Mouse (Mus musculus): ENCODE measurements at regions not wholly inside any gene's neighbourhood (a gene's known extent, or its start where the extent isn't known, plus 50 kb on each side); places are given as distances from the start of the nearest gene placed in this dataset.

DNA sequence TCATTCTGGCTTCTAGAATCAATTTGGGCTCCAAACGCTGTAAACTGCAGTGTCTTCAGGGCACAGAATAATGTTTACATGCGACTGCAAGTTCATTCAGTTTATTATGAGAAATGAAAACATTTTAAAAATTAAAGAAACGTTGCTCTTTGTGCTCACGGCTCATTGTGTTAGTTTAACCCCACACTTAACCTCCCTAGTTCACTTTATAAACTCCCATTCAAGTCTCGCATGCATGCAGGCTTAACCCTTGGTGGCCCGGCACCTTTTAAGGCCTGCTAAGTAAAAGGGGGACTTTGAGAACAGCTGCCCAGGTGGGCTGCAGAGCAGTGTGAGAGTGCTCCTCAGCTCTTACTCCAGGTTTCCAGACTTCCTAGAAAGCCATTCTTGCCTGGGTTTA is 218.3 kb upstream of the Mgmt start:
- DNase-seq (ENCODE audit: low read depth): no peak

- no peak for DNase-seq (ENCODE audit: low read depth)
Measured at GRCm38 (mm10) chr7:136676987-136677545, 217.3 kb upstream of the Mgmt start.

- DNase-seq (ENCODE audit: low read depth): no peak
Measured at GRCm38 (mm10) chr7:136689579-136689978, 204.8 kb upstream of the Mgmt start.

- DNase-seq (ENCODE audit: low read depth): no peak
Measured at GRCm38 (mm10) chr7:136706246-136706645, 188.2 kb upstream of the Mgmt start.

DNA sequence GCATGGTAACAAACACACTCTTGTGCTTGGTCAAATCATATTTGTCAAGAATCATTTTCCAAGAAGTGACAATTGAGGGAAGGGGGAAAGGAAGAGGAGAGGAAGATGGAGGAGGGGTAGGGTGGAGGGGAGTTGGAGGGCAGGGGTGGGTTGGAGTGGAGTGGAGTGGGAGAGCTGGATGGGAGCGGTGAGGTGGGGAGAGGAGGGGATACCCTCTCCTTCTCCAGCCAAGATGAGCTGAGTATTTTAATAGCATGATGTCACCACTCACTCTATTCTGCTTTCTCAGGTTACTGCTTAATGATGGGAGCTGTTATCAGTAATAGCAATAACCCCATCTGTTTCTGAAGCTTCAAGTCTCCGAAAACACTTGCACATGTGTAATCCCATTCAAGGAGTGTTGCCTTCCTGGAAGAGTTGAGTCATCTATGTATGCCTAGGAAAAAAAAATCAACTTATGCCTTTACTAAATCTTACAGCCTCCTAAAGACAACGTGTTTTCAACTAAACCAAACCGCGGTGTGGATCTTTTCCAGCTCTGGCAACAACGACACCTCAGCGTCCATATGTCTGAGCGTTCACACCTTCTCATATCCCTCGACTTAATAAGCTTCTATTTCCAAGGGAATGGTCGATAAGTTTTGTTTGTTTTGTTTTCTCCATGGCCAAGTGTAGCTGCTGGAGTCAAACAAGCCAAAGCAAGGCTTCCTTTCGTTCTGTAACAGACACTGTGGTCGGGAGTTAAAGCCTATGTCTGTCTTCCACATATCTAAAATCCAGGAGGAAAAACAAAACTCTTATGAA is 187.0 kb upstream of the Mgmt start:
- DNase-seq (ENCODE audit: low read depth): no peak

DNA sequence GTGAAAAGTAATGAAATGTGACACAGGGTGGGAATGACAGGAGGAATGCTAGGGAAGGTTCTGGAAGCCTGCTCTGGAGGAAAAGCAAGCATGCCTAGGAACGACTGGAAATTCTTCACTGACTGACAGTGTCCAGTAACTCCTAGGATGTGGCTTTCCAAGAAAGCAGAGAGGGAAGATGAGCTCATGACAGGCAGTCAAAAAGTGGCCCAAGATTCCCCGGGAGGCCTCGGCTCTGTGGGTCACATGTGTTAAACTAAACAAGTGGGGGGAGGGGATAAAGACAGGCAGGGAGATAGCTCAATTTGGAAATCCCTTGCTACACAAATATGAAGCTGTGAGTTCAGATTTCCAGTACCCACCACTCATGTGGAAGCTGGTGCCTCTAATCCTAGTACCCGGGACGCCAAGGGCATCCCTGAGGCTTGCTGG is 186.4 kb upstream of the Mgmt start:
- no peak for DNase-seq (ENCODE audit: low read depth)

DNA sequence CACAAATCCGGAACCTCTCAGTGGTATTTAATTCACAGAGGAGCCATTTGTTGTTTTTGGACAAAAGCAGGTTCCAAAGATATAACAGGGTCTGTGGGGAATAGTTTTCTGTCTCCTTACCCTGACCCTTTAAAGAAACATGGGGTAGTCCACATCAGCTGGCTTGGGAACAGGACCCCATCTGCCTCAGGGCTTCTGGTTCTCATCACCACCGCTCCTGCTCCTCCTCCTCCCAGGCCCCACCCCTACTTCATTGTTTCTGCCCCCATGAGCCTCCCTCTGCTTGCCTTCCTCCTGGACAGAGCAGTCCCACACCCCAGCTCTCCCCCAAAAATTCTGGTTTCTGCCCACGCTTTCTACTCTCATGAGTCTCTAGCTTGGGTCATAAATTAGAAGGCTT is 183.8 kb upstream of the Mgmt start:
- no peak for DNase-seq (ENCODE audit: low read depth)

DNA sequence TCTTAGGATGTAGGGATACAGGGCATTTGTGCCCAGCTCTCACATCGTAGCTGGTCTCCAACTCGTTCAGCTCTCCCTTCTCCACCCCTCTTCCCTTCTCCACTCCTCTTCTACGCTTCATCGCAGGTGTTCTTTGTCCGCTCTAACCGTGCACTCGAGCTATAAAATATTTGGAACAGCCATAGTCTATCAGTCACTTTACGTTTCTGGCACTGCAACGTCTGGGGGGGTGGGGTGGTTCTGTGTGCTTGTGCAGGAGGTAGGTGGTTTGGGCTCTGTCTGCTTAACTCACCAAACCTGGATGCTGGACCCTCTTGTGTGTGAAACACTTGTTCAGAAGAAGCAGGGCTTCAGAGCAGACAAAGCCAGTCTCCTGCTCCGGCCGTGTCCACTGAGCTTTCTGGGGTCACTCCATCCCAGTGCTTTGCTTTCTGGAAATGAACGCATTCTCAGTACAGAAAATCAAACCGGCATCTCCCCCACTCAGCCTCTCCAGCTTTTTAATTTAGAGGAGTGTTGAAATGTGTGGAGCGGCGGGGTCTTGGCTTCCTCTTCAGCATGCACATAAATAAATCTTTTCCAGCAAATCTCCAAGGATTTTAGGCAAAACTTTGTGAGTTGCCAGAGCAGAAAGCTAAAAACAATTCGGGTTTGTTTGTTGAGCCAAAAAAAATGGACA is 181.3 kb upstream of the Mgmt start:
- no peak for DNase-seq (ENCODE audit: low read depth)

- no peak for DNase-seq (ENCODE audit: low read depth)
Measured at GRCm38 (mm10) chr7:136727628-136728402, 166.6 kb upstream of the Mgmt start.

- DNase-seq (ENCODE audit: low read depth): no peak
Measured at GRCm38 (mm10) chr7:136742171-136742570, 152.2 kb upstream of the Mgmt start.

DNA sequence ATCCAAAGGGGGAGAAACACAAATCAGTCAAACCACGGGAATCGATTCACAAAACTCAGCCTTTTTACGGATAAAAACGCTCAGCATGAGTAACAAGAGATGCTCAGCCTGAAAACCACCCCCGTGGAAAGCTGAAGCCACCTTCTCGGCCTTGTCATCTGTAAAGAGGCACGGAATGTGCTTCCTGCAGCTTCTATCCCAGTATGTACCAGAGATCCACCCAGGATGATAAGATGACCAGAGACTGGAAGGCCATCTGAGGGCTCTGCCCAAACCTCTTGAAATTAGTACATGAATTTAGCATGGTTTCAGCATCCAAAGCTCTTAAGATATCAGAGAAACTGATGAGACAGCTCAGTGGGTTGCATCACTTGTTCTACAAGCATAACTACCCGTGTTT is 149.0 kb upstream of the Mgmt start:
- DNase-seq (ENCODE audit: low read depth): no peak

- DNase-seq (ENCODE audit: low read depth): no peak
Measured at GRCm38 (mm10) chr7:136751477-136751876, 142.9 kb upstream of the Mgmt start.

DNA sequence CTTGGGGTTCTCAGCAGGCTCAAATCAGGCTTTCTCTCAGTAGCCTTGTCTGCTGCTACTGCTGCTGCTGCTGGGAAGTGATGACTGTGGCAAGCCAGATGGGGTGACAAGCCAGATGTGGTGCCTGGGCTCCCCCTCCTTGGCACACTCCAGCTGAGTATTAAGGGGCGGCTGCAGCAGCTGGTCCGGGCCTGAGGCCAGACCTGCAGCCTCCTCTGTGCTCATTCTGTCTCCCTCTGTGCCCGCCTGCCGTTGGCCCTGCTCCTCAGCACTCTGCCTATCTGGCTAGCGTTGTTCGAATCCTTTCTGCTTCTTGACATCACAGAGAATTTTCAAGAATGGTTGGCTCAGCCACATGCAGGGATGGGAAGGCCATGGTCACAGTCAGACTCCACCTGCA is 139.6 kb upstream of the Mgmt start:
- no peak for DNase-seq (ENCODE audit: low read depth)

DNA sequence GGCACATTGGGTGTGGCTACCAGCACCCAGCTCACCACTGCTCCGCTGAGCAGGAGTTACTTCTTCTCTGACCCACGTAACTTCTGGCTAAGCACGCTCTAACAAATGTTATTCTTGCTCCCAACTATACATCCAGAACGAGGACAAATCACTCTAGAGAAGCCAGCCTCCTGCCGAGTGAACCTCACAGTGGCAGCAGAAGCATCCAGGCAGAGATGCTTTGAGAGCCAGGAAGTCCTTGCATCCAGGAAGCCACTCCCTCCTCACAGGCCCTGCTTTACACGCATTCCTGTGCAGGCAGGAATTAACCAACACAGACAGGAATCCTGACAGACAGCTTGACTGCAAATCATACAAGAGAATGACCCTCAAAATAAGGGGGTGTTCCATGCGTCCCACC is 129.4 kb upstream of the Mgmt start:
- no peak for DNase-seq (ENCODE audit: low read depth)

- no peak for DNase-seq (ENCODE audit: low read depth)
Measured at GRCm38 (mm10) chr7:136767231-136767630, 127.2 kb upstream of the Mgmt start.

- no peak for DNase-seq (ENCODE audit: low read depth)
Measured at GRCm38 (mm10) chr7:136780708-136781107, 113.7 kb upstream of the Mgmt start.

GRCm38 (mm10) chr7:136791162-136791561 is 103.3 kb upstream of the Mgmt start:
- DNase-seq (ENCODE audit: low read depth): no peak

- no peak for DNase-seq (ENCODE audit: low read depth)
Measured at GRCm38 (mm10) chr7:136792131-136792530, 102.3 kb upstream of the Mgmt start.

DNA sequence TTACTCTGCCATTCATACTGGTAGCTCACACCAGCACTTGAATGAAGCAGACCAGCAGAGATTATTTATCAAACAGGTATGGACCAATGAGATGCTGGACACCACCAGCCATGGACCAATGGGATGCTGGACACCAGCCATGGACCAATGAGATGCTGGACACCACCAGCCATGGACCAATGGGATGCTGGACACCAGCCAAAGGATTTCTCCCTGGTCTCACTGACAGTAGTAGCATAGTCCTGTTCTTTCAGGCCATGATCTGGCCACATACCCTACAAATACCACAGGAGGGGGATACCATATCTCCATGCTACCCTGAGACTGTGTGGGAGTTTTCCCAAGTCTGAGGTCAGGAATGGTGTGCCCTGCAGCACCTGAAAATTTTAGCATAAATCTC is 98.0 kb upstream of the Mgmt start:
- DNase-seq (ENCODE audit: low read depth): no peak

DNA sequence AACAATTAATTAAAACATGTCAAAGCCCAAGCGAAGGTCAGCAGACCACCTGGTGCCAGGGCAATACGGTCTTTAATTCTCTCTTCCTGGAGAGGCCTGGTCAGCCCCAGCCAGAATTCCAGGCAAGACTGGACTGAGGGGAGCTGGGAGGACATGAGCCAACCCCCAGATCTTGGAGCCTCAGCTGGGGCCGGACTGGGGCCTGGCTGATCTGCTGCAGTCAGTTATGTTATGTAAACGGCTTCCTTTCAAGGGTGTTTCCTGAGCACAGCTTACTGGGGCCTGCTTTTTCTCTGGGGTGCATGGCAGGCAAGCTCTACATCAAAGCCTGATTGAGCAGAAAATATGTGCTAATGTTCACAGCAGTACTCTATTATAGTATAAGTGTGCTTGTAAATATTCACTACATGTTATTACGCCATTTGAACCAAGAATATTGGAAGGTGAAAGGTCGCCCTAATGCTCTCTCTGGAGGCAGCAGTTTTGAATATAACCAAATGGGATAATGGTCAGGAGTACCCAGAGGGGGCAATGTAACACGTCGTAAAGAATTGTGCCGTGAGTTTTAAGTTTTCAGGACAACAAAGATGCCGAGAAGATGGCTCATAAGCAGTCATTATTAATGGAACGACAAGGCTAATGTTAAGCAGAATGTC is 96.5 kb upstream of the Mgmt start:
- no peak for DNase-seq (ENCODE audit: low read depth)

DNA sequence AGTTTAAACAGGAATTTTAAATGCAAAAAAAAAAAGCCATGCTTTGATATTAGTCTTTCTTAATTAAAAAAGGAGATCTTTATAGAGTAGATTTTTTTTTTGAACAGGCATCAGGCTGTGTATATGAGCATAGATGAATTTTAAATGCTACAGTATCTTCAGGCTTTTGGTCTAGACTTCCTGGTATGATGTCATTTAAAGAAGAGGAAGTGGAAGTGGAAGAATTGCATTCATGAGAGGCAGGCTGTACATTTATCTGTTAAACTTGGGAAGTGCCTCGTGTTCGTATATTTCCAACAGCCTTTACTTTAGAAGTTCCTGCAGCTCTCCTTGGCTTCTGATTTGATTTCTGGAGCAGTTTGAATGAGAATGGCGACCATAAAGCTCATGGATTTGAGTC is 95.8 kb upstream of the Mgmt start:
- no peak for DNase-seq (ENCODE audit: low read depth)

DNA sequence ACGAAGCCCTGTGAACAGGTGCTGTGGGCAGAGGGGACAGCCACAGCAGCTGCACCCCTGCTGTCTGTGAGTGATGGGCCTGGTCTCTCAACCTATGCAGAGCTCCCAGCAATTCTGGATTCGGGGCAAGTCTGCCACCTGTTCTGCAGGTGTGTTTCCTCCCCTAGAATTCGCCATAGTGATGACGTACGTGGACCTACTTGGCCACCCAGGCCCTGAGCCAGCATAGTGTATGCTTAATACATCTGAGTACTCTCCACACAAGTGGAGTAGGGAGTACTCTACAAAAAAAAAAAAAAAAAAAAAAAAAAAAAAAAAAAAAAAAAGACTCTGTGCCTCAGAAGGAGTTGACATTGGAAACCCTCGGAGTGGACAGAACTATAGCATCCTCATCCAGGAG is 87.3 kb upstream of the Mgmt start:
- no peak for DNase-seq (ENCODE audit: low read depth)

Data from 416B (cell line).